Mouse (Mus musculus) layer of hippocampus, adult 8-10 months (tissue): ENCODE measurements around the gene Dnah11. TPM values are rescaled to one million over a fixed set of nuclear protein-coding genes. Genes with fewer than 3 reads are reported as not detected.

Experiments
- DNase-seq, 2 experiments: peaks; one replicate each; pipeline ENCODE4 v3.0.0; 2022; ENCODE audit warnings: low spot score in 2 of 2
- total RNA-seq, 4 experiments: library from RNA; stranded (reverse); gene quantifications; 2 replicates each; pipeline ENCODE4 v1.2.4; 2022

The Dnah11 gene
- total RNA-seq, 4 experiments from 2014 or later: 0.81 to 1.8 (median 1.4) TPM

DNA sequence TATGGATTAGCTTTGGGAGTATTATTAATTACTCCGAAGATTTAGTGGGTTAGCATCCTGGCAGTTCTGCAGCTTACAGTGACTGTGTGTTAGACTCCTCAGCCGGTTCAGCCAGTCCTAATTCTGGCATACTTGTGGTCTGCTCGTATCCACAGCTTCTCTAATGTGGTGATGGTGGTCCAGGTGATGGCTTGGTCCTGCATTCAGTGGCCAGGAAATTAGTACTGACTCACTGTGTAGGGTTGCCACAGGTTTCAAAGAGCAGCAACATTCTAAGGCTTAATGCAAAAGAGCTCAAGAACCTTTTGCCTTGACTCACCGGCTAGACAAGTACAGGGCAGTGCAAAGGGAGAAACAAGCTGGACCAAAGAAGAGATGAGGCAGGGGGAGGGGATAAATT is 103.9 kb downstream of the Dnah11 start:
- no peak for DNase-seq

DNA sequence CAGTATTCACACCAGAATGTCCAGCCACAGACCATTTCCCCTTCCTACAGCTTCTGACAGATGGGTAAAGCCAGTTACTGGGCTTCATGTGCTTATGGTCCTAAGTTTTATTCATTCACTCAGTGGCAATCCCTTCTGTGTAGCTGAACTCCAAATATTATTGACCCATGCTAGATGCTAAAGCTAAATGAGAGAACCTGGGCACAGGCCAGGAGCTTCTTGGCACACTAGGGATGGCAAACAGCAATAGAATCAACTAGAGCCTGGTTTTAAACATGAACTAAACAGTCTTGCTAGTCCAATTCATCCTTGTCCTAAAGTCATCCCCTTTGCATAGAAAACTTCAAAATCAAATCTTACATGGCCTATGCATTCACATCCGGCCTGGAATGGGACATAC is 113.6 kb downstream of the Dnah11 start:
- DNase-seq: no peak

DNA sequence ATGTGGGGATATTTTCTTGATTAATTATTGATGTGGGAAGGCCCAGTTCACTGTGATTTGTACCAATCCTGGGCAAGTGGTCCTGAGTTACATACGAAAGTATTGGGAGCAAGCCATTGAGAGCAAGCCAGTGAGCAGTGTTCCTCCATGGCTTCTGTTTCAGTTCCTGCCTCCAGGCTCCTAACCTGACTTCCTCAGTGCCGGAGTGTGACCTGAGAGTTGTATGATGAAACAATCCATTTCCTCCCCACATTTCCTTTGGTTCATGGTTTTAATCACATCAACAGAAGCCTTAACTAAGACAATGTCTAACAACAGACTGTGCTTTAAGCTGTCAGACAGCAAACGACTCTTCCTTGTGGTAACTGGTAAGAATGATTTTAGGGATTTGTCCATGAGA is 114.0 kb downstream of the Dnah11 start:
- DNase-seq: no peak

DNA sequence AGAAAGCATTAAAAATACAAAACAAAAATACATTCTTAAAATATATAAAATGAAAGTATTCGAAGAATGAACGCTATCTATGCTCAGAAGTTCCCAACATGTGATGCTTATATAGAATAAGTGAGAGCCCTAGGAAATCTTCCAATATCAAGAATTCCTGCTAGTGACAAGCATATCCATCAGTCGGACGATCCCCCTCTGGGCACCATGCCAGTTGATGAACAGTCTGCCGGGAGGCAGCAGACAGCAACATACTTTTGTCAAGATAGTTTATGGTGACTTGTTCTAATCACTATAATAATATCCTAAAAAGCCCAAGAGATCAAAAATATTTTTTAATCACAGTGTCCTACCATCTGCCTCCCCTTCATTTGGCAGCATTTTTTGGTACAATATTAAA is 114.7 kb downstream of the Dnah11 start:
- DNase-seq: peak; percentile 14 to 34

DNA sequence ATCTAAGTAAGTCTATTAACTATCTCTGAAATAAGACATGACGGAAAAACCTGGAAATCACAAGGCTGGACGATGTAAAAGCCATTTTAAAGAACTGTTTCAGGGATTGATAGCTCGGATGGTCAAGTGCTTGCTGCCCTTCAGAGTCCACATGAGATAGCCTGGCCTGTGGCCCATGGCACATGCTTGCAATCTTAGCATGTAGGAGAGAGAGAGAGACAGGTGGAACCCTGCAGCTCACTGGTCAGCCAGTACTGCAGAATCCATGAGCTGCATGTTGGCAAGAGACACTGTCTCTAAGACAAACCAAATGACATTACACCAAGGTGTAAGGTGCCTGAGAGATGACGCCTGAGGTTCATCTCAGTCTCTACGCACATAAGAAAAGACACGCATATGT is 118.4 kb downstream of the Dnah11 start:
- DNase-seq: no peak

DNA sequence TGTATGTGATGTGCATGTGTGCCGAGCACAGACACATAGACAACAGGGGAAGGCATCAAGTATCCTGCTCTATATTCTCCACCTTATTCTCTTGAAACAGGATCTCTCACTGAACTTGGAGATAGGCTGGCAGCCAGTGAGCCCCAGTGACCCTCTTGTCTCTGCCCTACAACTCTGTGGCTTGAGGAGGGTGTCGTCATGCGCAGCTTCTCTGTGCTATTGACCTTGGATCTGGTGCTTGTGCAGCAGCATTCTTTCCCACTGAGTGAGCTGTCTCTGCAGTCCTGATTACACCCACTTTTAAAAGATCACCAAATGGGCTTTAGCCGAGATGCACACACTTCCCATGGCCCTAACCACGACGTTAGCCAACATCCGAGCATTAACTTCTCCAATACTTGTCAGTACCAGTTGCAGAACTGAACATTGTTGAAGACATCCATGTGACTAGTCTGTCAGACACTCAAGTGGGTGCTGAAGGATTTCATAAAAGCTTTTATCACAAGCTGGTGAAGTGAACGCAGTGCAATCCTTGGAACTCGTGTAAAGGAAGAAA is 120.3 kb downstream of the Dnah11 start:
- no peak for DNase-seq

DNA sequence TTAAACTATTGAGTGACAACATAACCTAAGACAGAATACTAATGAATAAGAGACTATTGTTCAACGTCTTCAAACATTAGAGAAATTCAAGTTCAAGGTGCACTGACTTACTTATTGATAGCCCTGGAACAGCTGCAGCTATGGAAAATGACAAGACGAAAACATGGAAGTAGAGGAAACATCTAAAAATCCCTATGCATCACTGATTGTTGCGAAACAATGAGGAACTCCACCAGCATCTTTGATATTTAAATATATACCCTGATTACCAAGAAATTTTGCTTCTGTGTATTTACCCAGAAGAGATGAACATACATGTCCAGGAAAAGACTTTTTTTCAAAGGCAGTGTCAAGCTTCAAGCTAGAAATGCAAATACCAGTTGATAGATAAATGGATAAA is 122.0 kb downstream of the Dnah11 start:
- no peak for DNase-seq

DNA sequence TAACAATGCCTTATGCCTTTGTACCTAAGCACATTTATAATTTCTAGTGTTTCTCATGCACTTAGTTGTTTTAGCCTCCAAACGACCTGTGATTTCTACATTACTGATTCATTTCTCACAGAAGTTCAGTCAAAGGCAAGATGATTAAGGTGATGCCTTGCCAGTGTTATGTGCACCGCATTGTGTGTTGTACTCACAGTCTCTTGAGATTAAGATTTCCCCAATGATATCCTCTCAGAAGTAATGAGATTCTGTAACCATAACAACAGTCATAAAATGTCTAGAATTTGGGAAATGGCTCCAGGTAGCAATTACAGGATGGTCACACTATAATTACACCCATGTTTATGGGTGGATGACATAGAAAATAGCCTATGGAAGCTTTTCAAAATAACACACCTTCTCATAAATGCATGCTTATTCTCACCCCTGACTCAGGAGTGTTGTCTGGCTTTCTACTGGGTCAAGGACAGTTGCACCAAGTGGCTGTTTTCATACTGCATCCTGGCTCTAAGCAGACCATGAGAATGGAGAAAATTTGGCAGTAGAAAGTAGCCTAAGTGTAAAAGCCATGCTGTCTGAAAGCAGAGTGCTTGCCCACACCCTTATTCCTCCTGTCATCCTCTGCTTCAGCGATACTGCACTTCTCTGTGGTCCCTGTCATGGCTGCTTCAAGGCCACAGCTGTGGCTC is 126.5 kb downstream of the Dnah11 start:
- no peak for DNase-seq

DNA sequence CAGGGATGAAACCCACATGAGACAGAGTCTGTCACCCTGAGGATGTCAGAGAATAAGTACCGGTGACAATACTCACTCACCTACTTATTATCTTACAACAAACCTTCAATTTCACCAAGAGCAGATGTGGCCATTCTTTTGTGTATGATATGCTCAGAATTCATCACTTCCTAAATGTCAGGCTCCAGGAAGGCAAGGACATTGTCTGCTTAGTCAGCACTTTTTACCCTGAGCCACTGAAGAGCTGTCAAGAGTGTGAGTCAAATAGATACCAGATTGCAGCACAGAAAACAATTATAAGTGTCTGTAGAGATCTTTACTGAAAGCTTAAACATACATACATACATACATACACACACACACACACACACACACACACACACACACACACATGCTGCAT is 127.2 kb downstream of the Dnah11 start:
- DNase-seq: no peak

DNA sequence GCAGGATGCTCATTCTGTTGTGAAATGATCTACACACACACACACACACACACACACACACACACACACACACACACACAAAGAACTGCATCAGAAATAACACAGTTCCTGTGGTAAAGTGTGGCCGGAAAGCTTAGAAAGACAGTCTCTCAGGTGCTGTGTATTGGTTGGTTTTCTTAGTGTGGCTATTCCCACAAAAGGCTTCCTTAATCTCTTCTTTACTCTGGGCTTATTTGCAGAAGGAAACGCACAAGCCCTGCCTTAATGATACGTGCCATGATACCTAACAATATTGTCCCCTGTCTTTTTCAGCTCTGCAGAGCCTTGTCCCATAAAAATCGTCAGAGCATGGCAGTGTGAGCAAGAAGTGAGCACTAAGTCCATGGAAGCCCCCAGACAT is 130.1 kb downstream of the Dnah11 start:
- peak in 1 of 2 experiments; percentile 10 for DNase-seq

DNA sequence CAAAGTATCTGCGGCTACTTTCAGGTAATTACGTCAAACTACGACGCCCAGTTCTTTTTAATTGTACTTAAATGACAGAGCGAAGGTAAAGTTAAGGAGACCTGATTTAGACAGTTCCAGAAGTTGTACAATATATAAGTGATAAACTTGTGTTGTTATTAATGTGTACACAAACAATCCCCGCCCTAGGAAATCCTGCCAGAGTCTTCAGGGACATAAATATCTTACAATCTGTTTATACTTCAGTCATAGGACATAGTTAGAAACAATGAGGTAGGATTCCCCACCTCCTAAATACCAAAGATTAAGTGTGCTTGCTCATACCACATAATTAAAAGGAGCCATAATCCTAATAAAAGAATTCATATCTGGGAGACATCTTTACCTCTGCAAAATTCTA is 136.5 kb downstream of the Dnah11 start:
- DNase-seq: no peak

DNA sequence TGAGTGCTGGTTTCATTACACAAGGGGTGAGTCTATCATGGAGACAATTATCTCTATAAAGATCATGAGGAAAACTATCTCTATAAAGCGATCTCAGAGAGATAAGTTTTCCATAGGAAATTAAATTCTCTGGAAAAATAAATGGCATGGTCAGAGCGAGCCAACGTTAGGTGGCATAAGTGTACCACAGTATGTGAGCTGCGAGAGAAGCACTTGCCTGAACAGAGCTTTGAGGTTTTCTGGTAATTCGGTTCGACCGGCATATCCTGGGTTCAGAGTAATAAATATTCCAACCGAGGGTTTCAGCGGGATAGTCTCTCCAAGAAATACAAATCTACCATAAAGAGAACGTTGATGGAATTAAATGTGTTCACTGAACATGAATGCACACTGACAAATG is 142.0 kb downstream of the Dnah11 start:
- DNase-seq: peak in 1 of 2 experiments; percentile 16

DNA sequence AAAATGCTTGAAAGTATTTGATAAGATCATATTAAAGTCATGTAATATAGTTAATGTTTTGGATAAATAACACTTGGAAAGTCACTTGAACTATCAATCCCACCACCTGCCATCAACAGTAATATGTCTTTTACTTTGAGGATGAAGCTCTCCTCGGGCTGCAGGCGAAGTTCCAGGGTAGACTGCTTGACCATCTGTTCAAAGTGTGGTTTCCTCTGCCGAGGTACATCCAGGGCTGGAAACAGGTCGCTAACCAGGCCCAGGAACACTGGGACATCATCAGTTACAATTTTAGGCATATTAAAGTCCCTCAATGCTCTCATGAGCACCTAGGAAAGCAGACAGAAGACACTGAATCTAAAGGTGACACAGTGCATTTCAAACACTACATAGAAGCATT is 153.5 kb downstream of the Dnah11 start:
- DNase-seq: no peak

DNA sequence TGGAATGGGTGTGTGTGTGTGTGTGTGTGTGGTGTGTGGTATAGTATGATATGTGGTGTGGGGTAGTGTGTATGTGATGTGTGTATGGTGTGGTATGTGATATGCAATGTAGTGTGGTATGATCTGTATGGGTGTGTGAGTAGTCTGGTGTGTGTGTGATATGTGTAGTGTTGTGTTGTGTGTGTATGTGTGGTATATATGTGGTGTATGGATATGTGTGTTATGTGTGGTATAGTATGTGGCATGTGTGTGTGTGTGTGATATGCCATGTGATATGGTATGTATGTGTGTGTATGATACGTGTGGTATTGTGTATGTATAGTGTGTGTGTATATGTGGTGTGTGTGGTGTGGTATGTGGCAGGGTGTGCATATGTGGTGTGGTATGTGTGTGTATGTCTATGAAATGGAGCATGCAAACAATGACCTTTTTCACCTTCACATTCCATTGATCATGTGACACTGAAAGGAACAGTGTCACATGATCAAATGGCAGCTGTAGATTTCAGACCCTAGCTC is 155.7 kb downstream of the Dnah11 start:
- DNase-seq: no peak

DNA sequence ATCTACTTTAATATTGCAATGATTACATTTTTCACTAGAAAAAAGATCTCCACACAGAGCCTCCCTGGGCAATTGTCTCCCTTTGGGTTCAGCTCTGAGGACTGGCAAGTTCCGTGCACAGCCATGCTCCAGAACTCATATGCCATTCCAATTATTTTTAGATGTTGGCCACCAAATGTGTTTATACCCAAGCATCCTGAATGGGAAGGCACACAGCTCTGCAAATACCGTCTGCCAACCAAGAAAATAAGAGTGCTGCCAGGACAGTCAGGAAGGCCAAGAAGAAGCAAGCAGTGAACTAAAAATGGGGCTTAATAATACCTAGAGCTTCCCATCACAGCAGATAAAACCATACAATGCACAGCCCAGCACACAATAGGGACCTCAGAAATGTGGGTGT is 156.6 kb downstream of the Dnah11 start:
- peak in 1 of 2 experiments; percentile 4 for DNase-seq

DNA sequence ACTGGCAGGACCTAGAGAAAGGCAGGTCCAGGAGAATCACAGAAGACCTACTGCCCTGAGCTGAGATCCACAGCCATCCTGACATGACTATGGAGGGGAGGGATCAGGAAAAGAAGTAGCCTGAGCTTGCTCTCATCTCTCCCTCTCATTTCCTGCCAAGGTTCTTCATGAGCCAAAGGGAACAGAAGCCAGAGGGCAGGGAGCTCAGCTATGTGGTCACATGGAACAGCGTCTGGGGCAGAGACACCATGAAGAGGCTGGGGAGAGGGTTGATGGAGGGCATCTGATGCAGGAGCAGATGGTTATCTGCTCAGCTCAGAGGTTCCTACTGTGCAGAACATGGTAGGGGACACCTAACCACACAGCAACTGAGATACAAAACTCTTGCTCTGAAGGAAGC is 163.9 kb downstream of the Dnah11 start:
- DNase-seq: no peak

DNA sequence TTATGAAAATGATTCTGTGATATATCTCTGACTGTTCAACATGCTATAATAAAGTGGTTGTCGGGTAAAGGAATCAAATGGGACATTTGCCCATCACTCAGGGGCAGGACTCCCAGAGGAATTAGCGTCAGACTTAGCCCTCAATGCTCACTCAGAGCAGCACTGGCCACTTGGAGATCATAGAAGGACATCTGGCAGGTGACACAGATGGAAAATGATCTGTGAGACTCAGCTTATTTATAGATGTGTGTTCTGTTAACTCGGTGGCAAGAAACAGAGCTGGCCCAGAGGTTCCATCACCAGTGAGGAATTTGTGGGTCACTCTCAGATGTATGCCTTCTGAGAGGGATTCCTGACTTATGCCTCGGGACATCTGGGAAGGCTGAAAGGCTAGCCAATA is 173.1 kb downstream of the Dnah11 start:
- no peak for DNase-seq

DNA sequence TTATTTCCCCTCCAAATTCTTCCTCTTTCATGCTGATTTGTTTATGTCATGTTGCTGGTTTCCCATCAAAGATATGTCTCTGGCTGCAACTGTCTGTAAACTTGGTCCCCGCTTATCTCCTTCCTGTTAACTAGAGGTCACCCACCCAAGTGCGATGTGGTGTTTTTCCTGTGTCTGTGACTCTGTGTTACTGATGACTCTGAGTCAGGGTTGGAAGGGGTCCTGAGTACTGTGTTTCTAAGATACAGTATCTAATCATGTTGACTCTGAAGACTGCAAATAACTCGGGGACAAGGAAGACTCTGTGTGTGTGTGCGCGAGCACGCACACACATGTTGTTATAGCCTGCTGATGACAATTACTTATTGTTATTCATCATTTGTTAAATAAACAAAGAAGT is 179.9 kb downstream of the Dnah11 start:
- no peak for DNase-seq

DNA sequence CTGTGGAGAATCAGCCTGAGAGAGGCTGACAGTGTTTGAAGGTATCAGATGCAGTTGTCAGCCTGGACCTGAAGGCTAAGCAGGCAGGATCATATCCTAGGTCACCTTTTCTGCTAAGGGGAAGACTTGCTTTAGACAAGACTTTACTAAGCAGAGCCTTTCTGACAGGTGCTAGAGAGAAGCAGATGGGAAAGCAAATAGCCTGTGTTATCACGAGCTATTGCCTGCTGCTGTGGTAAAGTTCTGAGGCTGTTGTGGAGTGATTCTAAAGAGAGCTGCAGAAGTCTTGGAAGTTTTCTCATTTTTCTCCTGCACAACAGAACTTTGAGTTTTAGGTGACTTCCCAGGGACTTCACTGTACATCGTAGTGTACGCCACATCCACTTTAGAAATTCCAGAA is 185.0 kb downstream of the Dnah11 start:
- no peak for DNase-seq

DNA sequence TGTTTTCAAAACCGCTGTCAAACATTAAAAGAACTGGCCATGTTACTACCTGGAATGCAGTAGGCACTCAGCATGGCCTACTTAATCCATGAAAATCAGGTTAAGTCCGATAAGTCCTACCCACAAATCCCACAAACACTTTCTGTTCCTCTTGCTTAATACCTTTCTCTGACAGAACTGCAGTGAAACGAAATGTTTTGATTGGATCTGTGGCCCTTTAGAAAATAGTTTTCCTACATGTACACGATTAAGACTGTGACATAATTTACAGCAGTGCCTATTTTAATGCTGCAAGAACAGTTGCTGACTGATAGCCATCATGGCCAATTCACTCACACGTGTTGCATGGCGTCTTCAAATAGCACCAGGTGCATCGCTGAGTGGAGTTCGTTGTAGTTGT is 186.9 kb downstream of the Dnah11 start:
- no peak for DNase-seq

DNA sequence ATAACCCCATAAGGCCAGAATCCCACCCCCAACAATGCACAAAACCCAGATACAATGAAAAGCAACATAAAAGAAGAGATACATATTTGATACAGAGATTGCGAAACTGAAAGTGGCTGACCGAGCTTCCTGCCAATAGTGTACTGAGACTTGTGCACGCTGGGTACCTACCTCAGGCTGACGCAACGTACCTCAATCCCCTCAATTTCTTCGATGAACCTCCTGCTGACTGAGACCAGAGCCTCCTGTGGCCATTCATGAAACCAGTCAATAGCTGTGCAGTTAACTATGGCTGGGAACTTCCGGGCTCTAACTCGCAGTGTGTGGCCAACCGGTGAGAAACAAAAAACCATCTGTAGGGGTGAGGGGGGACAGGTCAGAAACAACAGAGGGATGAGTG is 203.9 kb downstream of the Dnah11 start:
- no peak for DNase-seq

DNA sequence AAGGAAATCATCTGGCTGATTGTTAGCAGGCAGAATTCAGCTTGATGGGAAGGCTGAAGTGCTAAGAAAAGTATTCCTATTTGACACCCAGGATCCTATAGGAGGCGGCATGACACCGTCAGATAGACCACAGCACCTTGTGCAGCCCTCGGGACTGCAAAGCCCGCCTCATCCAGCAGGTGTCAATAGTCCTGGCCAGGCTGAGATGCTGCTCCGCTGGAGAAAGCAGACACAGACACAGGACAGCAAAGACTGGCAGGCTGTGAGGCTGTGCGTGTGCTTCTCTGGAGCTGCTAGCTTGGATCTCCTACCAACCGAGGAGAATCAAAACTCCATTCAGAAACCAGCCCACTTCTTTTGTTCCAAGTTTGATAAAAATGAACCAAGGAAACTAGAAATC is 205.3 kb downstream of the Dnah11 start:
- DNase-seq: peak; percentile 32 to 71
